Mouse (Mus musculus) heart, embryonic 11.5 days (tissue): ENCODE measurements around the gene Mtmr14. TPM values are rescaled to one million over a fixed set of nuclear protein-coding genes. Genes with fewer than 3 reads are reported as not detected.
A peak's percentile ranks its signal among the peaks of the same experiment; 100 is the strongest.

Source experiments
- ATAC-seq: fragments of 200-750 bp; cut with Nextera tagmentation; replicated peaks from 2 replicates; pipeline ENCODE4 v1.8.0; 2017; ENCODE audit warnings: moderate library complexity; ENCODE audit not compliant: insufficient number of reproducible peaks, low FRiP score, low TSS enrichment
- H3K27ac ChIP-seq: fragments of 300-500 bp; sonication (generic); 2 replicates; pipeline ENCODE4 v1.5.1; 2014; ENCODE audit warnings: mild to moderate bottlenecking, low read depth, low read length
- H3K27me3 ChIP-seq: fragments of 300-500 bp; sonication (generic); 2 replicates; pipeline ENCODE4 v1.6.1; 2014; ENCODE audit warnings: mild to moderate bottlenecking, low read length, mixed read lengths; ENCODE audit not compliant: control insufficient read depth, insufficient read depth
- H3K36me3 ChIP-seq: fragments of 300-500 bp; sonication (generic); 2 replicates; pipeline ENCODE4 v1.6.1; 2014; ENCODE audit warnings: mild to moderate bottlenecking, low read length, moderate library complexity, mixed read lengths; ENCODE audit not compliant: control insufficient read depth, insufficient read depth
- H3K4me1 ChIP-seq: fragments of 300-500 bp; sonication (generic); 2 replicates; pipeline ENCODE4 v1.6.1; 2014; ENCODE audit warnings: low read length; ENCODE audit not compliant: control insufficient read depth, insufficient read depth
- H3K4me2 ChIP-seq: fragments of 300-500 bp; sonication (generic); 2 replicates; pipeline ENCODE4 v1.6.1; 2014; ENCODE audit warnings: mild to moderate bottlenecking, moderate library complexity
- H3K4me3 ChIP-seq: fragments of 300-500 bp; sonication (generic); 2 replicates; pipeline ENCODE4 v1.5.1; 2014; ENCODE audit warnings: low read depth, low read length
- H3K9ac ChIP-seq: fragments of 300-500 bp; sonication (generic); 2 replicates; pipeline ENCODE4 v1.6.1; 2014; ENCODE audit warnings: mild to moderate bottlenecking, low read depth, low read length, moderate library complexity
- H3K9me3 ChIP-seq: fragments of 300-500 bp; sonication (generic); replicated peaks from 2 replicates; pipeline ENCODE4 v1.6.1; 2016; ENCODE audit warnings: low read length; ENCODE audit not compliant: control insufficient read depth
- WGBS: fragments of 180-500 bp; shearing (Covaris S2); extraction: QIAGEN DNeasy Blood & Tissue Kit; methylation state at CpG from one replicate; pipeline ENCODE4 v1.1.7; 2014; ENCODE audit not compliant: insufficient replicate concordance; 5-methylcytosine and 5-hydroxymethylcytosine counted together
- polyA plus RNA-seq: library from polyadenylated mRNA; unstranded; fragments of >200 nt; fragmentation: Nextera tagmentation; extraction: Ambion mirVana; gene quantifications from 2 replicates; pipeline ENCODE4 v1.2.1, GENCODE M21; 2014

The Mtmr14 gene
- polyA plus RNA-seq, 1 experiment from 2014 or later: 24.3 TPM

GRCm38 (mm10) chr6:113283500-113283899, 45.9 kb downstream of the Mtmr14 start:
- Histone ChIP-seq H3K4me1 (0 out of 2 replicates have a peak, but pooled peaks cover 4% of the 10 kb centered on the region), H3K27me3 (peaks cover 43% of the 10 kb centered on the region), H3K4me3 (no peak overlapping the region), H3K27ac (no peak overlapping the region), H3K9ac (no peak overlapping the region), H3K9me3 (no peaks in the 10 kb centered on the region), H3K4me2 (no peak overlapping the region), H3K36me3 (no peaks in the 10 kb centered on the region; the same call in 1 of the 2 replicates)
- 0 out of 2 replicates have a peak, but pooled peaks have one; percentile 45 for ATAC-seq
- 8% methylated on average over 6 of the region's 6 CpGs for WGBS

GRCm38 (mm10) chr6:113284931-113285330, 47.3 kb downstream of the Mtmr14 start:
- Histone ChIP-seq H3K4me1 (0 out of 2 replicates have a peak, but pooled peaks cover 4% of the 10 kb centered on the region), H3K9ac (no peak overlapping the region), H3K27ac (no peak overlapping the region), H3K9me3 (no peaks in the 10 kb centered on the region), H3K4me3 (no peak overlapping the region), H3K4me2 (no peak overlapping the region), H3K27me3 (peaks cover 43% of the 10 kb centered on the region), H3K36me3 (no peaks in the 10 kb centered on the region; the same call in 1 of the 2 replicates)
- ATAC-seq: no peak
- WGBS: 70% methylated on average over 3 of the region's 3 CpGs

GRCm38 (mm10) chr6:113286316-113286715, 48.7 kb downstream of the Mtmr14 start:
- no peaks in the 10 kb centered on the region for H3K36me3 ChIP-seq
- H3K27ac ChIP-seq: no peak overlapping the region
- no peaks in the 10 kb centered on the region for H3K9me3 ChIP-seq
- WGBS: 35% methylated on average over 1 of the region's 1 CpGs
- ATAC-seq: no peak
- H3K27me3 ChIP-seq: peaks cover 43% of the 10 kb centered on the region
- H3K4me3 ChIP-seq: no peak overlapping the region
- H3K4me1 ChIP-seq: 0 out of 2 replicates have a peak, but pooled peaks cover 4% of the 10 kb centered on the region
- no peak overlapping the region for H3K4me2 ChIP-seq
- no peak overlapping the region for H3K9ac ChIP-seq

GRCm38 (mm10) chr6:113287236-113287635, 49.6 kb downstream of the Mtmr14 start:
- 61% methylated on average over 4 of the region's 4 CpGs for WGBS
- H3K27ac ChIP-seq: no peak overlapping the region
- ATAC-seq: no peak

GRCm38 (mm10) chr6:113289346-113289745, 51.7 kb downstream of the Mtmr14 start:
- H3K9ac ChIP-seq: no peak overlapping the region
- H3K4me2 ChIP-seq: no peak overlapping the region
- H3K4me1 ChIP-seq: no peaks in the 10 kb centered on the region
- H3K4me3 ChIP-seq: no peak overlapping the region
- no peak overlapping the region for H3K27ac ChIP-seq
- WGBS: 81% methylated on average over 15 of the region's 15 CpGs
- H3K9me3 ChIP-seq: no peaks in the 10 kb centered on the region
- no peaks in the 10 kb centered on the region for H3K36me3 ChIP-seq
- ATAC-seq: no peak
- peaks cover 13% of the 10 kb centered on the region for H3K27me3 ChIP-seq

More at GRCm38 (mm10) chr6:113287236-113287635, 49.6 kb downstream of the Mtmr14 start:
- Histone ChIP-seq H3K9me3 (no peaks in the 10 kb centered on the region), H3K9ac (no peak overlapping the region), H3K36me3 (no peaks in the 10 kb centered on the region), H3K4me1 (0 out of 2 replicates have a peak, but pooled peaks cover 2% of the 10 kb centered on the region), H3K27me3 (peaks cover 35% of the 10 kb centered on the region), H3K4me2 (no peak overlapping the region), H3K4me3 (no peak overlapping the region)

GRCm38 (mm10) chr6:113290346-113290745, 52.7 kb downstream of the Mtmr14 start:
- no peaks in the 10 kb centered on the region for H3K4me1 ChIP-seq
- WGBS: 67% methylated on average over 6 of the region's 6 CpGs
- peaks cover 4% of the 10 kb centered on the region; the same call in 1 of the 2 replicates for H3K27me3 ChIP-seq
- no peak for ATAC-seq
- H3K9me3 ChIP-seq: no peaks in the 10 kb centered on the region
- no peaks in the 10 kb centered on the region for H3K36me3 ChIP-seq
- no peak overlapping the region for H3K4me3 ChIP-seq
- H3K9ac ChIP-seq: no peak overlapping the region
- H3K4me2 ChIP-seq: no peak overlapping the region
- no peak overlapping the region for H3K27ac ChIP-seq

GRCm38 (mm10) chr6:113292938-113293337, 55.3 kb downstream of the Mtmr14 start:
- WGBS: 47% methylated on average over 5 of the region's 5 CpGs
- H3K27me3 ChIP-seq: no peaks in the 10 kb centered on the region
- no peak for ATAC-seq
- H3K36me3 ChIP-seq: no peaks in the 10 kb centered on the region
- no peaks in the 10 kb centered on the region for H3K9me3 ChIP-seq
- H3K9ac ChIP-seq: no peak overlapping the region
- no peak overlapping the region for H3K27ac ChIP-seq
- no peak overlapping the region for H3K4me2 ChIP-seq
- no peak overlapping the region for H3K4me3 ChIP-seq
- no peaks in the 10 kb centered on the region for H3K4me1 ChIP-seq

- H3K9ac ChIP-seq: no peak overlapping the region
- H3K4me3 ChIP-seq: no peak overlapping the region
- ATAC-seq: no peak
- H3K4me1 ChIP-seq: no peaks in the 10 kb centered on the region
- H3K4me2 ChIP-seq: no peak overlapping the region
- H3K27ac ChIP-seq: no peak overlapping the region
- no peaks in the 10 kb centered on the region for H3K9me3 ChIP-seq
- H3K27me3 ChIP-seq: no peaks in the 10 kb centered on the region
- WGBS: 76% methylated on average over 2 of the region's 2 CpGs
- no peaks in the 10 kb centered on the region for H3K36me3 ChIP-seq
Measured at GRCm38 (mm10) chr6:113296046-113296445, 58.4 kb downstream of the Mtmr14 start.

- no peaks in the 10 kb centered on the region for H3K27me3 ChIP-seq
- 59% methylated on average over 4 of the region's 4 CpGs for WGBS
- no peak overlapping the region for H3K27ac ChIP-seq
- no peak for ATAC-seq
- no peak overlapping the region for H3K4me2 ChIP-seq
- no peaks in the 10 kb centered on the region for H3K36me3 ChIP-seq
- H3K4me1 ChIP-seq: no peaks in the 10 kb centered on the region
- no peaks in the 10 kb centered on the region for H3K9me3 ChIP-seq
- no peak overlapping the region for H3K9ac ChIP-seq
- H3K4me3 ChIP-seq: no peak overlapping the region
Measured at GRCm38 (mm10) chr6:113296639-113297038, 59.0 kb downstream of the Mtmr14 start.
